Mouse (Mus musculus) megakaryocyte progenitor cell, adult 5-6 weeks (primary cell): Measurements from ENCODE around the gene Bst2. TPM values are rescaled to one million over a fixed set of nuclear protein-coding genes. Genes with fewer than 3 reads are reported as not detected.

Source experiments
- ATAC-seq: replicated peaks from 2 replicates; pipeline ENCODE4 v1.8.0; 2016; ENCODE audit warnings: mild to moderate bottlenecking, moderate TSS enrichment, inconsistent platforms; ENCODE audit not compliant: poor library complexity
- total RNA-seq, 2 experiments: library from RNA; stranded (forward) in 1 of 2; stranded (reverse) in 1 of 2; fragments of 157-497, 149-512 nt in 1 of 2; fragments of 200-1000 nt in 1 of 2; gene quantifications; 2 replicates each; pipeline versions ENCODE4 v1.2.3 to v1.2.4; 2015 to 2017

Gene Bst2
- total RNA-seq, 2 experiments from 2014 or later, result 15.7 to 50.9 TPM

GRCm38 (mm10) chr8:71521634-71522033 is 15.6 kb downstream of the Bst2 start:
- peak; percentile 97 for ATAC-seq

DNA sequence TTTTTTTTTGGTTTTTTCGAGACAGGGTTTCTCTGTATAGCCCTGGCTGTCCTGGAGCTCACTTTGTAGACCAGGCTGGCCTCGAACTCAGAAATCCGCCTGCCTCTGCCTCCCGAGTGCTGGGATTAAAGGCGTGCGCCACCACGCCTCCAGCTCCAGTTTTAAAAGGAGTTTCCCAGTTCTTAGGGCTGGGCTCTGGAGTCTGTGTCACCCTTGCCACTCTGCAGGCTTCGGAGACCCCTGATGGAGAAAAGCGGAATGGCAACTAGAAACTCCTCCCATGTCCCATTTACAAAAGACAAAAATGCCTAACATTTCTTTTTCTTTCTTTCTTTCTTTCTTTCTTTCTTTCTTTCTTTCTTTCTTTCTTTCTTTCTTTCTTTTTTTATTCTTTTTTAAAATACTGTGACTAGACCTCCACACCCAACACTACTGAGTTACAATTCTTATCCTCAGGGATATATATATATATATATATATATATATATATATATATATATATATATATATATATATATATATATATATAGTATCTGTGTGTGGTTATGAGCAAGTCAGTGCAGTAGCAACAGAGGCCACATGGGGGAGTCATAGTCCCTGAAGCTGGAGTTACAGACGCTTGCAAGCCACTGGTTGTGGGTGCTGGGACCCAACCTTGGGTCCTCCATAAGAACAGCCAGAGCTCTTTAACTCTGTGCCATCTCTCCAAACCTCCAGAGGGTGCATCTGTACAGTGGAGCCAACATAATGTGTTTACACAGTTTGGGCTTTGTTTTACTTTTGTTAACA is 18.0 kb downstream of the Bst2 start:
- ATAC-seq, result peak; percentile 71

- ATAC-seq, result no peak
Observed at GRCm38 (mm10) chr8:71516786-71517185, 20.5 kb downstream of the Bst2 start.

GRCm38 (mm10) chr8:71515043-71515442 is 22.2 kb downstream of the Bst2 start:
- ATAC-seq, result no peak

GRCm38 (mm10) chr8:71513018-71513754 is 24.1 kb downstream of the Bst2 start:
- no peak for ATAC-seq

- peak; percentile 86 for ATAC-seq
Observed at GRCm38 (mm10) chr8:71511644-71512043, 25.6 kb downstream of the Bst2 start, which contains the start of gene Plvap. Gene Plvap (minus strand): TSS chr8:71511752.

- no peak for ATAC-seq
Observed at GRCm38 (mm10) chr8:71509316-71509715, 27.9 kb downstream of the Bst2 start.

- ATAC-seq, result peak; percentile 61
Observed at GRCm38 (mm10) chr8:71507589-71508104, 29.6 kb downstream of the Bst2 start.

GRCm38 (mm10) chr8:71505979-71506378 is 31.3 kb downstream of the Bst2 start:
- ATAC-seq, result no peak

GRCm38 (mm10) chr8:71505326-71505725 is 31.9 kb downstream of the Bst2 start:
- no peak for ATAC-seq

- ATAC-seq, result no peak
Observed at GRCm38 (mm10) chr8:71504349-71504748, 32.9 kb downstream of the Bst2 start.

DNA sequence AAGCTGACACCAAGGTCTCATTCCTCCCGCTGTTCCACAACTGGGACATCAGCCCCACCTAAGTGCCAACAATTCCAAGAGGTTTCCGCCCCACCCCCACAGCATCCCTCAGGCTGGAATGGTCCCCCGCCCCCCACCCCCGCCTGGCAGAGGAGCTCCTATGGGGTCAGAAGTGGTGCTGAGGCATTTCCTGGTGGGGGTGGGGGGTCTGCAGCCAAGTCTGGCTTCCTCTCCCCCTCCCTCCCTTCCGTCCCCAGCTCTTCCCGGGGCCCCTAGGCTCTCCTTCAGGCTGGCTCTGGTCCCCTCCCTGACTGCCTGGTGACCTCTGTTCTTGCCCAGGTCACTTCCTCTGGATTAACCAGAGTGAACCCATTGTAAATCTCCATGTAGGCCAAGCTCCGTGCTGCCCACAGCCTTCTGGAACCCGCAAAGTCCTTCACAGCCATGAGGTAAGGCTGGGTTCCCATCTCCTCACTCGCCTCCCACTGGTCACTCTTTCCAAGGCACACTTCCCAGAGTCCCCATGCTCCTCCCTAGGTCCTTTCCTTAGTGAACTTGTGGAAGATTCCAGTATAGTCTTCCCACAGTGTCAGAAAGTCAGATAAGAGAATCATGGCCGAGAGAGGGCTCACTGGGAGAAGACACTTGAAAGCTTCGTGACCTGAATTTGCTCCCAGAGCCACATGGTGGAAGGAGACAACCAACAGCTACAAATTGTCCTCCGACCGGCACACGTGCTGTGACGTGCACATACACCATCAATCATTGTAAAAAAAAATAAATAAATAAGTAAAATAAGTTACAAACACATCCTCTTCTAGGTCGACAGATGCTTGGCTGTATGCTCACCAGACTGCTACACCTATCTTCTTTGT is 38.2 kb downstream of the Bst2 start:
- no peak for ATAC-seq

DNA sequence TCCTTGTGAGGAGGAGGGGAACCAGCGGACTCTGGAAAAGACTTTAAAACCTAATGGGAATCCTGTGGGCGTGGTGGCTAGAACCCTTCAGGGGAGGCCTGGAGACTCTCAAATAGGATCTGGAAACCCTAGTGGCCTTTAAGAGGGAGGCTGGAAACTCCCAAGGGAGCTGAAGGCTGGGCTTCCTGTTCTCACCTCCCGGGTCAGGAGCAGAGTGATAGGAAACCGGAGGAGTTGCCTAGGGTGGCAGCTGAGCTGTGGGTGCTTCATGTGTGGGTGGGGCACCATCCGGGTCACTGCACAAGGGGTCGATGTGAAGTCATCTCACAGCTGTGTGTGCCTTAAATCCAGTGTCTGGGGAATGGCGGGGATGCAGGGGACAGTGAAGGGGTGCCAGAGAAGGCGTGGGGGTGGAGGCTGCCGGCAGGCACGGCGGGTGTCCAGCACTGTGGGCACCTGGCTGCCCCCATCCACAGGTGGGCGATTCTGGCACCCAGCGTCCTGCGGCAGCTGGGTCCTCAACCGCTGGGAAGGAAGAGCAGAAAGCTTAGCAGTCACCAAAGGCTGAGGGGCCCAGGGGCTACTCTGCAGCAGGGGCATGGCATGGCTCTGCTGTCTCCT is 39.3 kb downstream of the Bst2 start:
- no peak for ATAC-seq

DNA sequence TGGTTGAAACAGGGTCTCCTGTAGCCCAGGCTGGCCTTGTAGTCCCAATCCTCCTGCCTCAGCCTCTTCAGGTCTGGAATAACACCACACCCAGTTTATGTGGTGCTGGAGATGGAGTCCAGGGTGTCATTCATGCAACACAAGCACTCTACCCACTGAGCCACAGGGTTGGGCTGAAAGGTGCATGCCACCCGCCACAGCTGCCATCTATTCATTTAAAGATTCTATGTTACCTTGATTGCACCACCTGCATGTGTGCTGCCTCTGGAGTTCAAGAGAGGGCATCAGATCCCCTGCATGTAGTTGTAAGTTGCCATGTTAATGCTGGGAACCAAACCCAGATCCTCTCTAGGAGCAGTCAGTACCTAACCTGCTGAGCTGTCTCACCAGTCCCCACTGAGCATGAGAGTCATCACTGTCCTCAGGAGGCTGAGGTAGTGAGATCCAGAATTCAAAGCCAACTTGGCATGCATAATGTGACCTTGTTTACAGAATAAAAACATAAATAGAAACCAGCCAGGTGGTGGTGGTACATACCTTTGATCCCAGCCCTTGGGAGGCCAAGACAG is 40.1 kb downstream of the Bst2 start:
- ATAC-seq, result no peak

GRCm38 (mm10) chr8:71496481-71496880 is 40.8 kb downstream of the Bst2 start:
- ATAC-seq, result no peak

DNA sequence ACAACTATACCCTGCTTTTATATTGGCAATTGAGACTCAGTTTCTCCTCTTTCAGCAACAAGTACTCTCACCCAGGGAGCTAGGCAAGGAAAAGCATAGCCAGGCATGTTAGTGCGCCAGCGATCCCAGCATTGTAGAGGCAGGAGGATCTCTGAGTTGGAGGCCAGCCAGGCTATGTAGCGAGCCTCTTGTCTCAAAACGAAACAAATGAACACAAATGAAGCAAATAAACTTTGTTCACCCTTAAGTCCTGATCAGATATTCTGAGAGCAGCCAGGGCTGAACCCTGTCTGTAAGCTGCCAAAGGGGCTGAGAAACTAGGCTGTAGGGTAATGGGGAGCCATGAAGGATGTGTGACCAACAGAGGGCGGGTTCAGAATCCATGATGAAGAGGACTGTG is 41.4 kb downstream of the Bst2 start:
- no peak for ATAC-seq

DNA sequence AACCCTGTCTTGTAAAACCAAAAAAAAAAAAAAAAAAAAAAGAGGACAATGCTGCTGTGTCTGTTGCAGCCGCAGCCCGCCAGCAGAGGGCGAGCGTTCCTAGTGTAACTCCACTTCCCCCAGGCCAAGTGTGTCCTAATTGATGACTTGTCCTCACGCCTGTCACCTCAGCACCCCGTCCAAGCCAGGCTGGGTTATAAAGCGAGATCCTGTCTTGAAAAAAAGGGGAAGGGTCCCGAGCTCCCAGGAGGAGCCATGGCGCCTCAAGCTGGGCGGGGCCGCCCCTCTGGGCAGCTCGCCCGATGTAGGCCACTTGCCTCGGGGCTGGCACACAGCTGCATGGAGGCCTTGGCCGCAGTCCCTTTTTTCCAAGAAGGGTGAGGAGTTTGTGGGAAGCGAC is 42.2 kb downstream of the Bst2 start:
- peak; percentile 97 for ATAC-seq

GRCm38 (mm10) chr8:71488454-71488853 is 48.8 kb downstream of the Bst2 start:
- ATAC-seq, result peak; percentile 85

GRCm38 (mm10) chr8:71487691-71488445 is 49.4 kb downstream of the Bst2 start, which contains the start of gene Gtpbp3:
Gene Gtpbp3 (plus strand): TSS chr8:71488103.
- peak; percentile 45 for ATAC-seq
